Mouse (Mus musculus): ENCODE results near the gene Abcf1. TPM values are rescaled to one million over a fixed set of nuclear protein-coding genes. Genes with fewer than 3 reads are reported as not detected.

Abcf1 gene
- 136 TPM for total RNA-seq (2023)

GRCm38 (mm10) chr17:35969418-35970389, at the start of gene Abcf1:
TSS of gene Abcf1 (minus strand) at chr17:35969761.

DNA sequence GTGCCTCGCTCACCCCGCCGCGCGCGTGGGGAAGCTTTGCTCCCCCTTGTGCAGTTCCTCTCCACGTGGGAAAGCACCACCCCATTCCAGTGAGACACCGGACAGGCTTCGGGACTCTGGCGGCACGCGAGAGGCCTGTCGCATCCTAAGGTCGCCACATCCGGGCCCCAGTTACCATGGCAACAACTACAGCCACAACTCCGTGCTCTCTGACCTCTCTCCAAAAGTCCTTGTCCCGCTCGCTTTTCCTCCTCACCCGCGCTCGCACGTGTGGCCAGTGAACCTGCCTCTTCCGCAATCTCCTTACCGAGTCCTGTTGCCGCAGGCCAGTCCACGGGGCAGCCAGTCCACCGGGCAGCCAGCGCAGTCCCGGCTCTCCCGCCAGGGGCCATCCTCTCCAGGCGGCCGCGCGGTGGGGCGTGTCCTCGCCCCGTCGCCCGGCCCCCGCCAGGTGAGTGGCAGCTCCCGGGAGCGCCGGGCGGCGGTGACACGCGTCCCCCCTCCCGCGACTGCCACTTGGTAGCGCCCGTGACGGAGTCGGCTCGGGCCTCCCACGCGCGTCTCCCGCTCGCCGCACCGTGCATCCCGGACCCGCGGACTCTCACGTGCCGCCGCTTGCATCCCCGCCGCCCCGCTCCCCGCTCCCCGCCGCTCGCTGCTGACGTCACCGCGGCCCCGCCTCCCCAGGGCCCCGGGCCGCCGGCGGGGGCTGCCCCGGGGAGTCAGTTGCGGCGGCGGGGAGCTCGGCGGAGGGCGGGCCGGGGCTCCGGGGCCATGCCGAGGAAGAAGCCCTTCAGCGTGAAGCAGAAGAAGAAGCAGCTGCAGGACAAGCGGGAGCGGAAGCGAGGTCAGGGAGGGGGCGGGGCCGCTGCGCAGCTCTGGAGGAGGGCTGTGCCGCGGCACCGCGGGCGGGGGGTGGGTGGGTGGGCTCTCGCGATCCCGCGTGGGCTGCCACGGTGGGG, 10.1 kb upstream of the Abcf1 start, which contains the start of the genes Gnl1 and Prr3:
Gnl1 (plus strand) TSS at position 451 of the 962 bp plus-strand sequence.
Prr3 (minus strand) TSS at position 836 of the 962 bp plus-strand sequence.

DNA sequence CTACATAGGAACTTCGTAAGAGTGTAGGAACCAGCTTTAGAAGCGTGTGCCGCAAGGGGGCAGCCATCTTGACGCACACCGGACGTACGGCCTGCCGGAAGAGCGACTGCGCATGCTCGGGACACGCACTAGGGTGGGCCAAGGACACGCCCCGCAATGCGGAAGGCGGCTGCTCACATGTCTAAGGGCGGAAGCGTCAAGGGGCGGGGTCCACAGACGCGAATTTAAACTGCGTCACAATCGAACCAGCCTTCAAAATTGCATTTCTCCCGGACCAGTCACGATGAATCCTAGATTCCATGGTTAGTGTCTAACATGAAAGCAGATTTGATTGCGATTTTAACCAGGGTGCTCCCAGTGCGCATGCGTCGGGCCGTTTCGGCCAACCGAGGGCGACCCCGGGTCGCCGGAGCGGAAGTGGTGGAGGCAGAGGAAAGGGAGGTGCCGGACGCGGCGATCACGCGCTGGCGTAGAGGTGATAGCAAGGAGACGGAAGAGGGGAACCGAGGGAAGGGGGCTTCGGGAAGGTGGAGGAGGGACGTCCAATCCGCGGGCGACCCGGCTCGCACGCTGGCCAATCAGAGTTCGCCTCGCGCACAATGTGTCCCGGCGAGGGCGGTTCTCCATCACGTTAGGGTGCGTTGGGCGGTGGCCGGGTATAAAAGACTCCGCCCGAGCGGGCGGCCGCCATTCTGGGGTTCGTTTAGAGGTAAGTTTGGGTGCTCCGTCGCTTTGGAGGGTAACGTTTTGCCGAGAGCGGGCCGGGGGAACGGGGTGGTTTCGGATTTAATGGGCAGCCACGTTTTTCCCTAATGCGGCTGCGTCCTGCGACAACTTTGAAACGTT, 53.0 kb downstream of the Abcf1 start, which contains the start of the genes Mrps18b and Ppp1r10:
Mrps18b (minus strand) TSS at position 93 of the 846 bp plus-strand sequence.
Ppp1r10 (plus strand) TSS at position 138 of the 846 bp plus-strand sequence.

GRCm38 (mm10) chr17:35909919-35910369, 59.6 kb downstream of the Abcf1 start, which contains the start of gene Atat1:
TSS of gene Atat1 (minus strand) at chr17:35910075.

Other genes with a start within 250 kb of the Abcf1 start
- gene Ier3, start 148.1 kb downstream of the Abcf1 start, total RNA-seq (2023): 2.2 TPM
- 30.4 TPM for gene Flot1, start 146.5 kb downstream of the Abcf1 start, total RNA-seq (2023)
- gene Tubb5, start 131.5 kb downstream of the Abcf1 start, total RNA-seq (2023): 454 TPM
- 59.9 TPM for gene Mdc1, start 128.2 kb downstream of the Abcf1 start, total RNA-seq (2023)
- 20.2 TPM for gene Nrm, start 108.4 kb downstream of the Abcf1 start, total RNA-seq (2023)
- 210 TPM for gene Ppp1r18, start 104.2 kb downstream of the Abcf1 start, total RNA-seq (2023)
- 91.4 TPM for gene Dhx16, start 89.9 kb downstream of the Abcf1 start, total RNA-seq (2023)
- gene 2310061I04Rik, start 72.3 kb downstream of the Abcf1 start, total RNA-seq (2023): 24.5 TPM
- 8.4 TPM for gene Atat1, start 59.7 kb downstream of the Abcf1 start, total RNA-seq (2023)
- 69.2 TPM for gene Mrps18b, start 53.4 kb downstream of the Abcf1 start, total RNA-seq (2023)
- gene Ppp1r10, start 53.3 kb downstream of the Abcf1 start, total RNA-seq (2023): 129 TPM
- gene Gnl1, start 10.1 kb upstream of the Abcf1 start, total RNA-seq (2023): 64.9 TPM
- 61.8 TPM for gene Prr3, start 10.5 kb upstream of the Abcf1 start, total RNA-seq (2023)
- gene H2-T24, start 50.8 kb upstream of the Abcf1 start, total RNA-seq (2023): 23.7 TPM
- 257 TPM for gene H2-T23, start 63.1 kb upstream of the Abcf1 start, total RNA-seq (2023)
- 190 TPM for gene H2-T22, start 73.0 kb upstream of the Abcf1 start, total RNA-seq (2023)
- gene Gm6034, start 73.2 kb upstream of the Abcf1 start, total RNA-seq (2023): 1.1 TPM
- gene Gm11127, start 88.6 kb upstream of the Abcf1 start, total RNA-seq (2023): 70.7 TPM
- 9.2 TPM for gene Gm19684, start 151.9 kb upstream of the Abcf1 start, total RNA-seq (2023)
- 10.3 TPM for gene Gm7030, start 159.7 kb upstream of the Abcf1 start, total RNA-seq (2023)
- gene Gm8909, start 198.8 kb upstream of the Abcf1 start, total RNA-seq (2023): 0.88 TPM
- 0.44 TPM for gene H2-T3, start 220.5 kb upstream of the Abcf1 start, total RNA-seq (2023)

All from CD4-positive naive resting alpha-beta T cell, adult 76 days (primary cell).